Mouse (Mus musculus) small intestine, adult 2 months (tissue): ENCODE measurements around the gene Cyp2b23. TPM values are rescaled to one million over a fixed set of nuclear protein-coding genes. Genes with fewer than 3 reads are reported as not detected.

Source experiments
- polyA plus RNA-seq: library from polyadenylated mRNA; depleted of rRNA; stranded (reverse); fragments of >200 nt; gene quantifications from 2 replicates; pipeline ENCODE4 v1.2.3, GENCODE M21; 2012; rRNA removed

Gene Cyp2b23
- polyA plus RNA-seq, 1 experiment, result not detected

Other genes with a start within 250 kb of the Cyp2b23 start
- gene Nlrp9a, start 151.4 kb downstream of the Cyp2b23 start, polyA plus RNA-seq, result not detected in 2 replicates
- not detected in 2 replicates for gene Vmn1r185, start 68.0 kb downstream of the Cyp2b23 start, polyA plus RNA-seq
- gene Cyp2b19, start 70.7 kb upstream of the Cyp2b23 start, polyA plus RNA-seq, result not detected in 2 replicates
- not detected in 2 replicates for gene Cyp2g1, start 122.5 kb upstream of the Cyp2b23 start, polyA plus RNA-seq
- gene Cyp2a5, start 148.9 kb upstream of the Cyp2b23 start, polyA plus RNA-seq, result not detected in 2 replicates